ENCODE assay signal across 8 mouse cellular contexts in genomic region chr5:72269652-72270051, GRCm38 (mm10).
DNase-seq lines count a peak whose midpoint lies in the region; ATAC-seq and TF ChIP-seq lines count a peak whose summit lies in the region.

No protein-coding gene starts in this region.

- no peak overlapping the region for H3K4me2 ChIP-seq in intestine, postnatal 0 days (replicated peaks; ENCODE audit: low read depth)
- no peak overlapping the region for H3K4me2 ChIP-seq in intestine, embryonic 15.5 days (replicated peaks)
- H3K4me2 ChIP-seq in midbrain, embryonic 15.5 days = no peak overlapping the region

- H3K9ac ChIP-seq in intestine, postnatal 0 days (ENCODE audit: low read depth, low read length) = no peak overlapping the region
- no peak overlapping the region for H3K9ac ChIP-seq in intestine, embryonic 15.5 days
- no peak overlapping the region for H3K9ac ChIP-seq in midbrain, embryonic 15.5 days

- peak; percentile 78 for TF ChIP-seq CTCF in intestine, postnatal 0 days (IDR thresholded peaks at IDR 0.05; ENCODE audit: low read depth)

- no peak for ATAC-seq in intestine, postnatal 0 days
- ATAC-seq in intestine, embryonic 15.5 days = no peak
- peak; percentile 46; the same call in 1 of the 2 replicates for ATAC-seq in midbrain, embryonic 15.5 days (replicated peaks)

- no peaks in the 10 kb centered on the region for H3K27me3 ChIP-seq in intestine, postnatal 0 days (replicated peaks; ENCODE audit: control insufficient read depth, insufficient read depth, low read length)
- H3K27me3 ChIP-seq in intestine, embryonic 15.5 days (replicated peaks) = no peaks in the 10 kb centered on the region
- no peaks in the 10 kb centered on the region for H3K27me3 ChIP-seq in midbrain, embryonic 15.5 days (replicated peaks)

- H3K4me3 ChIP-seq in intestine, postnatal 0 days (ENCODE audit: low read depth, low read length) = no peak overlapping the region
- H3K4me3 ChIP-seq in intestine, embryonic 15.5 days (replicated peaks) = no peak overlapping the region
- no peak overlapping the region for H3K4me3 ChIP-seq in midbrain, embryonic 15.5 days

- 50% methylated on average over 8 of the region's 8 CpGs for WGBS in intestine, postnatal 0 days
- WGBS in intestine, embryonic 15.5 days = 55% methylated on average over 8 of the region's 8 CpGs
- WGBS in midbrain, embryonic 15.5 days = 65% methylated on average over 8 of the region's 8 CpGs

- H3K36me3 ChIP-seq in intestine, postnatal 0 days (ENCODE audit: control insufficient read depth, insufficient read depth) = no peaks in the 10 kb centered on the region
- H3K36me3 ChIP-seq in intestine, embryonic 15.5 days = no peaks in the 10 kb centered on the region
- H3K36me3 ChIP-seq in midbrain, embryonic 15.5 days (replicated peaks) = no peaks in the 10 kb centered on the region

- DNase-seq in 3134 (ENCODE audit: extremely low read depth, insufficient read length, low spot score) = peak; percentile 14
- DNase-seq in B cell, adult 2 months = peak; percentile 38 to 57
- peak; percentile 44 for DNase-seq in c-Kit-positive CD71-positive TER-119-positive erythroid progenitor cells, embryonic 14.5 days (ENCODE audit: low spot score)
- DNase-seq in spleen, postnatal 4 days (ENCODE audit: low spot score in 2 of 2) = no peak
- DNase-seq in right cerebral cortex, postnatal 14 days = no peak

- H3K4me1 ChIP-seq in intestine, postnatal 0 days (replicated peaks; ENCODE audit: control insufficient read depth, insufficient read depth, low read length) = no peaks in the 10 kb centered on the region
- H3K4me1 ChIP-seq in intestine, embryonic 15.5 days (replicated peaks) = no peaks in the 10 kb centered on the region
- no peaks in the 10 kb centered on the region for H3K4me1 ChIP-seq in midbrain, embryonic 15.5 days

- H3K27ac ChIP-seq in intestine, postnatal 0 days (ENCODE audit: low read depth, low read length) = no peak overlapping the region
- no peak overlapping the region for H3K27ac ChIP-seq in intestine, embryonic 15.5 days
- H3K27ac ChIP-seq in midbrain, embryonic 15.5 days = no peak overlapping the region

- H3K9me3 ChIP-seq in intestine, postnatal 0 days (ENCODE audit: control insufficient read depth) = no peaks in the 10 kb centered on the region
- no peaks in the 10 kb centered on the region for H3K9me3 ChIP-seq in intestine, embryonic 15.5 days
- no peaks in the 10 kb centered on the region for H3K9me3 ChIP-seq in midbrain, embryonic 15.5 days

Comparison
In these comparisons a context has a peak if more than half of its experiments do, and no peak if none do; other contexts are left out.
1. DNase-seq: peak in 3134 (single experiment), B cell, adult 2 months (2 of 2) and c-Kit-positive CD71-positive TER-119-positive erythroid progenitor cells, embryonic 14.5 days (single experiment); none in spleen, postnatal 4 days (0 of 2) and right cerebral cortex, postnatal 14 days (single experiment).